Mouse (Mus musculus) megakaryocyte, embryonic 14.5 days (primary cell): ENCODE measurements around the gene Ifit3b. TPM values are rescaled to one million over a fixed set of nuclear protein-coding genes. Genes with fewer than 3 reads are reported as not detected.
"Not testable (repeated sequence)": the region's sequence is repeated elsewhere in the genome, so short reads cannot be mapped to it uniquely, and the experiment has no call there.

Source experiments
- H3K27me3 ChIP-seq: replicated peaks from 2 replicates; pipeline ENCODE3; 2012; ENCODE audit warnings: inconsistent platforms
- H3K36me3 ChIP-seq: replicated peaks from 2 replicates; pipeline ENCODE3; 2012; ENCODE audit warnings: low read length, inconsistent platforms, mixed read lengths
- H3K4me1 ChIP-seq: 2 replicates; pipeline ENCODE4 v1.6.1; 2012; ENCODE audit warnings: inconsistent platforms
- H3K4me3 ChIP-seq: replicated peaks from 2 replicates; pipeline ENCODE3; 2012; ENCODE audit warnings: moderate library complexity, mild to moderate bottlenecking, inconsistent platforms
- H3K9me3 ChIP-seq: 2 replicates; pipeline ENCODE4 v1.6.1; 2012; ENCODE audit warnings: inconsistent platforms
- FLI1 ChIP-seq: IDR thresholded peaks from 2 replicates; pipeline ENCODE4 v1.6.1; 2012; ENCODE audit warnings: low read length, inconsistent platforms, mixed read lengths
- GATA1 ChIP-seq: IDR thresholded peaks from 3 replicates; pipeline ENCODE4 v1.6.1; 2012; ENCODE audit warnings: mixed read lengths, low read length, inconsistent platforms, borderline replicate concordance
- polyA plus RNA-seq: library from polyadenylated mRNA; stranded (reverse); fragments of >175 nt; gene quantifications from 2 replicates; pipeline ENCODE4 v1.2.3, GENCODE M21; 2012; ENCODE audit warnings: low replicate concordance; ENCODE audit not compliant: insufficient read depth

Ifit3b gene
- polyA plus RNA-seq = 1.2 TPM in 1 of 2 replicates, not detected in the other

- not testable (repeated sequence) for H3K36me3 ChIP-seq, H3K27me3 ChIP-seq, H3K4me1 ChIP-seq, H3K9me3 ChIP-seq
- peak within 1 kb of the TSS; percentile 72 for H3K4me3 ChIP-seq
Measured at GRCm38 (mm10) chr19:34607237-34608051, at the start of gene Ifit3b. Ifit3b (plus strand) TSS chr19:34607970.

- Histone ChIP-seq H3K36me3 (peaks cover 7% of the 10 kb centered on the region), H3K9me3 (no peaks in the 10 kb centered on the region), H3K4me1 (peaks cover 62% of the 10 kb centered on the region), H3K27me3 (no peaks in the 10 kb centered on the region), H3K4me3 (no peak overlapping the region)
- TF ChIP-seq GATA1 = no peak; the same call in 2 of the 3 replicates
- TF ChIP-seq FLI1 = no peak
Measured at GRCm38 (mm10) chr19:34562556-34562955, 45.2 kb upstream of the Ifit3b start.

GRCm38 (mm10) chr19:34566178-34566784 lies 41.5 kb upstream of the Ifit3b start:
- Histone ChIP-seq H3K9me3 (no peaks in the 10 kb centered on the region), H3K4me1 (peaks cover 68% of the 10 kb centered on the region), H3K36me3 (peaks cover 10% of the 10 kb centered on the region), H3K27me3 (no peaks in the 10 kb centered on the region), H3K4me3 (no peak overlapping the region)
- TF ChIP-seq GATA1 = no peak

GRCm38 (mm10) chr19:34568988-34569895 lies 38.5 kb upstream of the Ifit3b start:
- TF ChIP-seq GATA1 (no peak), FLI1 (no peak)
- H3K27me3 ChIP-seq = no peaks in the 10 kb centered on the region
- peaks cover 40% of the 10 kb centered on the region for H3K4me1 ChIP-seq
- peaks cover 29% of the 10 kb centered on the region for H3K36me3 ChIP-seq
- no peaks in the 10 kb centered on the region for H3K9me3 ChIP-seq
- no peak overlapping the region for H3K4me3 ChIP-seq

GRCm38 (mm10) chr19:34569896-34570476 lies 37.8 kb upstream of the Ifit3b start:
- Histone ChIP-seq H3K27me3 (no peaks in the 10 kb centered on the region), H3K4me3 (peak overlapping the region; percentile 60), H3K9me3 (no peaks in the 10 kb centered on the region), H3K36me3 (peaks cover 34% of the 10 kb centered on the region), H3K4me1 (peaks cover 37% of the 10 kb centered on the region)
- no peak for TF ChIP-seq GATA1
- TF ChIP-seq FLI1 = no peak

- H3K9me3 ChIP-seq = no peaks in the 10 kb centered on the region
- H3K27me3 ChIP-seq = no peaks in the 10 kb centered on the region
- peaks cover 37% of the 10 kb centered on the region for H3K36me3 ChIP-seq
- H3K4me3 ChIP-seq = peak overlapping the region; percentile 38
- TF ChIP-seq GATA1 = no peak
- no peak for TF ChIP-seq FLI1
- peaks cover 37% of the 10 kb centered on the region for H3K4me1 ChIP-seq
Measured at GRCm38 (mm10) chr19:34571080-34571479, 36.7 kb upstream of the Ifit3b start.

- H3K9me3 ChIP-seq = no peaks in the 10 kb centered on the region
- H3K27me3 ChIP-seq = no peaks in the 10 kb centered on the region
- no peak for TF ChIP-seq FLI1
- TF ChIP-seq GATA1 = no peak
- H3K4me1 ChIP-seq = peaks cover 32% of the 10 kb centered on the region
- peaks cover 42% of the 10 kb centered on the region for H3K36me3 ChIP-seq
- H3K4me3 ChIP-seq = no peak overlapping the region
Measured at GRCm38 (mm10) chr19:34573650-34574049, 34.1 kb upstream of the Ifit3b start.

- no peak for TF ChIP-seq GATA1
- no peak for TF ChIP-seq FLI1
- H3K4me1 ChIP-seq = peaks cover 8% of the 10 kb centered on the region
- no peaks in the 10 kb centered on the region for H3K9me3 ChIP-seq
- H3K4me3 ChIP-seq = no peak overlapping the region
- H3K36me3 ChIP-seq = peaks cover 34% of the 10 kb centered on the region
- H3K27me3 ChIP-seq = no peaks in the 10 kb centered on the region
Measured at GRCm38 (mm10) chr19:34577121-34577520, 30.6 kb upstream of the Ifit3b start.

GRCm38 (mm10) chr19:34582696-34583095 lies 25.1 kb upstream of the Ifit3b start:
- not testable (repeated sequence) for H3K36me3 ChIP-seq, H3K9me3 ChIP-seq, H3K4me1 ChIP-seq, H3K4me3 ChIP-seq, H3K27me3 ChIP-seq

GRCm38 (mm10) chr19:34583126-34583766 lies 24.5 kb upstream of the Ifit3b start, which contains the start of gene Ifit3:
Ifit3 (plus strand) TSS chr19:34583531.
- H3K4me1 ChIP-seq, H3K4me3 ChIP-seq, H3K27me3 ChIP-seq, H3K36me3 ChIP-seq, H3K9me3 ChIP-seq: not testable (repeated sequence)

GRCm38 (mm10) chr19:34585740-34586458 lies 21.9 kb upstream of the Ifit3b start:
- H3K9me3 ChIP-seq, H3K36me3 ChIP-seq, H3K4me1 ChIP-seq, H3K4me3 ChIP-seq, H3K27me3 ChIP-seq: not testable (repeated sequence)

GRCm38 (mm10) chr19:34587898-34588692 lies 19.7 kb upstream of the Ifit3b start:
- not testable (repeated sequence) for H3K27me3 ChIP-seq, H3K4me1 ChIP-seq, H3K36me3 ChIP-seq, H3K9me3 ChIP-seq, H3K4me3 ChIP-seq
